Mouse (Mus musculus) bone marrow macrophage, adult 2 months (primary cell): ENCODE results near the gene Usp49. TPM values are rescaled to one million over a fixed set of nuclear protein-coding genes. Genes with fewer than 3 reads are reported as not detected.

Experiments used
- H3K27ac ChIP-seq: 2 replicates; pipeline ENCODE4 v1.5.1; 2012; ENCODE audit warnings: low read depth, low read length; ENCODE audit not compliant: insufficient read depth
- H3K4me1 ChIP-seq: 2 replicates; pipeline ENCODE4 v1.6.1; 2012; ENCODE audit warnings: low read length; ENCODE audit not compliant: control insufficient read depth, insufficient read depth
- H3K4me3 ChIP-seq: 2 replicates; pipeline ENCODE4 v1.5.1; 2012; ENCODE audit warnings: mild to moderate bottlenecking, low read length, moderate library complexity; ENCODE audit not compliant: insufficient read depth
- CTCF ChIP-seq: IDR thresholded peaks from 2 replicates; pipeline ENCODE4 v1.5.1; 2012; ENCODE audit warnings: low read depth, mild to moderate bottlenecking, low read length, moderate library complexity
- POLR2A ChIP-seq: IDR thresholded peaks from 2 replicates; pipeline ENCODE4 v1.6.1; 2012; ENCODE audit warnings: mild to moderate bottlenecking, low read depth, low read length, borderline replicate concordance
- polyA plus RNA-seq: library from polyadenylated mRNA; stranded (reverse); fragments of >200 nt; gene quantifications from 2 replicates; pipeline ENCODE4 v1.2.4, GENCODE M21; 2012; ENCODE audit not compliant: missing spikeins, insufficient read depth, insufficient read length

Gene Usp49
- polyA plus RNA-seq: 7.3 and 8.6 TPM in 2 replicates

DNA sequence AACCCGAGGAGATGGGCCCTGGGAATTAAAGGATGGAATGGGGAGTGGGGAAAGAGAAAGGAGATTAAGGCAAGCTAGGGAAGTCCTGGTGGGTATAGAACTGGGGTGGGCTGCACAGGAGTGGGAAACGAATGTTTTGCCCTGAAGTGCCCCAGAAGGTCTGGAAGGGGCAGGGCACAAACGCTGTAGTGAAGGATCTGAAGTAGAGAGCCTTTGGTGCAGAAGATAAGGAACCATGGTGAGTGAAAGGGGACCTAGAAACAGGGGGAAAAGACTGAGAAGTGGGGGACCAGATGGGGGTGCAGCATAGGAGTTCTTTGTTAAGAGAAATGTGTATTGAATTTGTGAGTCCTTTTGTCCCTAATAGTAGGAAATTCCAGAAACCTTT lies at the start of gene Usp49:
TSS of gene Usp49 (plus strand) at position 13 of the 388 bp plus-strand sequence.
- Histone ChIP-seq H3K4me3 (peak within 1 kb of the TSS; percentile 93), H3K27ac (peak within 1 kb of the TSS; percentile 33; the same call in 1 of the 2 replicates), H3K4me1 (peaks cover 8% of the 10 kb centered on the region; the same call in 1 of the 2 replicates)
- no peak for TF ChIP-seq POLR2A
- TF ChIP-seq CTCF: no peak

DNA sequence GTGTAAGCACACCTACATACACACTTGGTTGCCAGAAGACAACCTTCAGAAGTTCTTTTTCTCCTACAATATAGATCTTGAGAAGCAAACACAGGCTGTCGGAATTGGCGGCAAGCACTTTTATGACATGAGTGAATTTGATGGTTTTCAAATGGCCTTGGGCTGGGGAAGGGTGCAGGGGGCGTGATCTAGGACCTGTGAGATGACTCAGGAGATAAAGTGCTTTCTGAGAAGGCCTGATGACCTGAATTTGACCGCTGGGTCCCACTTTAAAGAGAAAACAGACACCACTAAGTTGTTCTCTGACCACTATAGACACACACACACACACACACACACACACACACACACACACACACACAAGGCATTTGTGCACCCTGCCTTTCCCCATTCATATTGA lies 49.5 kb upstream of the Usp49 start:
- Histone ChIP-seq H3K4me3 (no peak overlapping the region), H3K27ac (no peak overlapping the region), H3K4me1 (0 out of 2 replicates have a peak, but pooled peaks cover 3% of the 10 kb centered on the region)
- TF ChIP-seq CTCF (no peak), POLR2A (no peak)

DNA sequence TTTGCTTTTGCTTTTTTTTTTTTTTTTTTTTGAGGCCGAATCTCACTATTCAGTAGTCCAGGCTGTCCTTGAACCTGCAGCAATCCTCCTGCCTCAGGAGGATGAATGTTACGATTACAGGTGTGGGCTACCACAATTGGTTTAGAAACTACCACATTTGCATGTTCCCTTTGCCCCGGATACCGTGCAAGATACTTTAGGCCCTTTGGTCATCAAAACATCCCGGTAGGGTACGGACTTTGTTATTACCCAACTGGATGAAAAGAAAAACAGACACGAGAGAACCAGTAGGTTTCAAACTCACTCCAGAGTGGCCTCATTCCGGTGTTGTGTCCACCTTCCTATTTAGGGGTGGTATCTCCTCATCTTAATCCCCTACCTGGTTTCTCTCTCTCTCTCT lies 42.0 kb upstream of the Usp49 start:
- H3K27ac ChIP-seq: no peak overlapping the region
- H3K4me1 ChIP-seq: peaks cover 6% of the 10 kb centered on the region
- TF ChIP-seq POLR2A (no peak), CTCF (no peak)
- H3K4me3 ChIP-seq: no peak overlapping the region

DNA sequence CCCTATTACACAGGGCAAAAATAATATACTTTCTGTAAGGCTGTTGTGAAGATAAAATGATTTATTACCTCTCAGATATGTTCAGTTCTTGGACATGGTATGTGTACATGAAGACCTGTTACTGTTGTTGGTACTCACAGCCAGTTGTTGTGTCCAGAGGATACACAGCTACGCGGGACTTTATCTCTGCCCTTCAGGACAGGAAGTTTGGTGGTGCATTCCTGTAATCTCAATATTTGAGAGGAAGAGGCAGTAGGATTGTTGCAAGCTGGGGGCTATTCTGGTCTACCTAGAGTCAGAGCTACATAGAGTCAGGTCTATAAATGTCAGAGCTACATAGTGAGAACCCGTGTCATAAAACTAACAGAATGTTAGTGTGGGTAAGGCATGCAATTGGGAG lies 39.4 kb upstream of the Usp49 start:
- H3K27ac ChIP-seq: no peak overlapping the region
- TF ChIP-seq CTCF (no peak), POLR2A (no peak)
- no peak overlapping the region for H3K4me3 ChIP-seq
- H3K4me1 ChIP-seq: peaks cover 13% of the 10 kb centered on the region

DNA sequence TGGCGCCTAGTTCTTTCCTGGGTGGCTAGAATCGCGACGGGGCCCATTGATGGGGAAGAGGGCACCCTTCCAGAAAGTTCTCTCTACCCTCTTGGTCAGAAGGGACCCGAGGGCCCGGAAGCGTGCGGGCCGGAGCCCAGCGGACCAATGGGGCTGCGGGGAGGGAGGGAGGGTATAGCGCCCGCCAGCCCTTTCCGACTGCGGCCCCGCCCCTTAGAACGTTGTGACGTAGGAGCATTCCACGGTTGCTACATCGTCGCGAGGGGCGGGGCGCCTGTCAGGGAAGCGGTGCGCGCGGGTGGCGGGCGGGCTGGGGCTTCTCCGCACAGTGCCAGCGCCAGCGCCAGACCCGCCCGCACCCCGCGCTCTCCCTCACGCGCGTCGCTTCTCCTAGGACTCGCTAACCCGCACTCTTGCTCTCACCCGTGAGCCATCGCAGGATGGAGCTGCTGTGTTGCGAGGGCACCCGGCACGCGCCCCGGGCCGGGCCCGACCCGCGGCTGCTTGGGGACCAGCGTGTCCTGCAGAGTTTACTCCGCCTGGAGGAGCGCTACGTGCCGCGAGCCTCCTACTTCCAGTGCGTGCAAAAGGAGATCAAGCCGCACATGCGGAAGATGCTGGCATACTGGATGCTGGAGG lies 37.2 kb upstream of the Usp49 start:
- no peak; the same call in 1 of the 2 replicates for TF ChIP-seq POLR2A
- no peak for TF ChIP-seq CTCF

DNA sequence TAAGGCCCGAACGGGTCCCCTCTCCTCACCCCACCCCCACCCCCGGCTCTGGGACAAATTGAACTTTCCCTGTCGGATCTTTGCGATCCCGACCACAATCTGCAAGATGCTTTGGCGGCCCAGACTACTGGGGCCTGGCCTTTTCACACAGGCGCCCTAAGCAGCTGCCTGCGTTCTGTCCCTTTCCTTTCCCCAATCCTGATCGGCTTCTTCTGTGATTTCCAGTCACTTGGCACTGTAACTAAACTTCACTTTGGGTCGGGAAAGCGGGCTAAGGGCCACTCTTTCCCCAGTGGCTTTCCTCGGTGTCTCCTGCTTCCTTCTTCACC lies 36.7 kb upstream of the Usp49 start:
- TF ChIP-seq POLR2A (no peak), CTCF (no peak)
- Histone ChIP-seq H3K4me3 (peak overlapping the region; percentile 97), H3K4me1 (peaks cover 20% of the 10 kb centered on the region), H3K27ac (peak overlapping the region; percentile 71)

More for the DNA sequence above, 37.2 kb upstream of the Usp49 start:
- H3K4me1 ChIP-seq: peaks cover 20% of the 10 kb centered on the region
- peak overlapping the region; percentile 71 for H3K27ac ChIP-seq
- H3K4me3 ChIP-seq: peak overlapping the region; percentile 97

DNA sequence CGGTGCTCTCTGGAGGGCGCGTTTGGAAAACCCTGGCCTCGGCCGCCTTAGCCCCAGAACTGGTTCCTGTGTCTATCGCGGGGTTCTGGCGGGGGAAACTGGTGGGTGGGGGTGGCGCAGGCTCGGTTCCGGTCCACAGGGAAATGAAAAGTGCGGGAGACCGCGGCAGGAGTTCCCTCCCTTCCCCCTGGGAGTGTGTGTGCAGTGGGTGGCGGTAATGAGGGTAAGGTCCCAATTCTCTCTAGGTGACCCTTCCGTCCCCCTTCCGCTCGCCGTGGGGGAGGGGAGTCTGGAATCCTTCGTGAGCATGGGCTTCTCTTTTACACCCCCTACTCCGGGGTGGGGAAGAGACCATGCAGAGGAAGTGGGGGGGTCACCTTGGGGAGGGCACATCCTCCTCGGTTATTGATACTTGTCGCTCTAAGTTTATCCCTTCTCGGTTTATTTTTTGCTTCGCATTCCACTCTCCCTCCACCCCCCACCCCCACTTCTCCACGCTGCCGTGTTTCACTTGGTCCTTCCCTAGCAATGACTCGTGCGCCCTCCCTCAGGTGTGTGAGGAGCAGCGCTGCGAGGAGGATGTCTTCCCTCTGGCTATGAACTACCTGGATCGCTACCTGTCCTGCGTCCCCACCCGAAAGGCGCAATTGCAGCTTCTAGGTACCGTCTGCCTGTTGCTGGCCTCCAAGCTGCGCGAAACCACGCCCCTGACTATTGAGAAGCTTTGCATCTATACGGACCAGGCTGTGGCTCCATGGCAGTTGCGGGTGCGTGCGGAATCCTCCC lies 36.1 kb upstream of the Usp49 start:
- Histone ChIP-seq H3K4me3 (peak overlapping the region; percentile 97), H3K4me1 (peaks cover 22% of the 10 kb centered on the region), H3K27ac (peak overlapping the region; percentile 71)
- TF ChIP-seq CTCF: no peak
- no peak for TF ChIP-seq POLR2A

DNA sequence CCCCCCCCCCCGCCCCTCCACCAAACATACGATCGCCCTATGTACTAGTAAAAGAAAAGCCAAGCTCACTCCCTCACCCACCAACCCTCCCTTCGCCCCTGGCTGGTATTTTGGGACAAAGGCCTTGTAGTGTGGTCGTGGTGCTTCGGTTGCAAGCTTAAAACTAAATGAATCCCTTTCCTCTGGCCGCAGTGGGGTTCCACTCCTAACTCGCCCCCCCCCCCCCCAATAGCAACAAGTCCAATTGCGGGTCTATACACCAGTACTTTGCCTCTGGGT lies 35.6 kb upstream of the Usp49 start:
- no peak for TF ChIP-seq POLR2A
- TF ChIP-seq CTCF: no peak
- H3K4me1 ChIP-seq: peaks cover 27% of the 10 kb centered on the region
- peak overlapping the region; percentile 18 for H3K27ac ChIP-seq
- H3K4me3 ChIP-seq: peak overlapping the region; percentile 97

DNA sequence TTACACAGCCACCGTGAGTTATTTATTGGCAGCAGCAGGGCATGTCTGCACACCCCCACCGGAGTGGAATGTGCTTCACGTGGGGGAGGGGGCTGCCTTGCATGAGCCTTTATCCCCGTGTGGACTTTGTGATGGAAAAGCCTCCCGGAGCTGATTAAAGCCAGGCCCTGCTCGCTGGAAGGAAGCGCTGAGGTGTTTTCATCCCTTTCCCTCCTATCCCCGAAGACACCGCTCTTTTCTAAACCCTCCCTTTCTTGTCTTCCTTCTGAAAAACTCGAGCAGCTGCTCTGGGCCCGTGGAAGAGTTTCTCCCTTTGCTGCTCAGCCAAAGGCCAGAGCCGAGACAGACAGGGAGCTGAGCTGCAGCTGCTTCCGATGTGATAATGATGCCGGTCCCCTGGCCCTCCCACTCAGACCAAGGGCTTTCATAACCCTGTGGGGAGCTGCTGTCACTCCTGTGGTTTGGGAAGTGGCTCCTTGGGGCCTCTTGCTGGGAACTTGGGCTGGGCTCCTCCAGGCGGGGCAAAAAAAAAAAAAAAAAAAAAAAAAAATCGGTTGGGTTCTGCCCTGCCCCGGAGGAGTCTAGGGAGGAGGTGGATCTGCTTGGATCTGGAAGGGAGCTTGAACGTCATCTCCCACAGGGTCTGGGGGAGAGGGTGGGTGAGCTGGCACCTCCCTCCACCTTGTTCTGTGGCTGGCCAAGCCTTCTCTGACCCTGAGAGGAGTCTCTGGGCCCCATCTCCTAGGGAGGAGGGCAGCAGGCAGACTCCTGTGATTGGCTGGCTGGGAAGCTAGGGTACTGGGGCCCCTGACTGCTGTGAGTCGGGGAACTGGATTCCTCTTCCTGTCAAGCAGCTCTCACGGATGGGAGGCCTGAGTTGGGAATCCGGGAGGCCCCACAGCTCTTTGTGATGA lies 35.0 kb upstream of the Usp49 start:
- Histone ChIP-seq H3K4me3 (peak overlapping the region; percentile 97), H3K4me1 (peaks cover 32% of the 10 kb centered on the region), H3K27ac (peak overlapping the region; percentile 31)
- TF ChIP-seq CTCF (no peak), POLR2A (no peak)
